Mouse (Mus musculus): ENCODE data around the gene Rpl12. TPM values are rescaled to one million over a fixed set of nuclear protein-coding genes. Genes with fewer than 3 reads are reported as not detected.
"Not testable (repeated sequence)": the region's sequence is repeated elsewhere in the genome, so short reads cannot be mapped to it uniquely, and the experiment has no call there.

The Rpl12 gene
- total RNA-seq, 2 experiments from 2014 or later, result 155 to 179 TPM

- DNase-seq (ENCODE audit: low spot score in 2 of 2), result no peak
These were observed 18.3 kb downstream of the Rpl12 start for GRCm38 (mm10) chr2:32979675-32980074.

GRCm38 (mm10) chr2:32981281-32981680, 19.9 kb downstream of the Rpl12 start:
- no peak for DNase-seq (ENCODE audit: low spot score in 2 of 2)

GRCm38 (mm10) chr2:32981725-32982271, 20.4 kb downstream of the Rpl12 start, which contains the start of gene Slc2a8:
Gene Slc2a8 (minus strand): TSS chr2:32982083.
- DNase-seq (ENCODE audit: low spot score in 2 of 2), result peak; percentile 80 to 87

GRCm38 (mm10) chr2:32982700-32983099, 21.3 kb downstream of the Rpl12 start:
- no peak for DNase-seq (ENCODE audit: low spot score in 2 of 2)

GRCm38 (mm10) chr2:32983617-32984016, 22.3 kb downstream of the Rpl12 start:
- DNase-seq (ENCODE audit: low spot score in 2 of 2), result no peak

GRCm38 (mm10) chr2:32985844-32986243, 24.5 kb downstream of the Rpl12 start:
- no peak for DNase-seq (ENCODE audit: low spot score in 2 of 2)

GRCm38 (mm10) chr2:32989376-32989775, 28.0 kb downstream of the Rpl12 start:
- no peak for DNase-seq (ENCODE audit: low spot score in 2 of 2)

- DNase-seq (ENCODE audit: low spot score in 2 of 2), result no peak
These were observed 28.9 kb downstream of the Rpl12 start for GRCm38 (mm10) chr2:32990167-32990832.

GRCm38 (mm10) chr2:32992130-32992529, 30.8 kb downstream of the Rpl12 start:
- DNase-seq (ENCODE audit: low spot score in 2 of 2), result no peak

- no peak for DNase-seq (ENCODE audit: low spot score in 2 of 2)
These were observed 35.7 kb downstream of the Rpl12 start for GRCm38 (mm10) chr2:32997081-32997480.

GRCm38 (mm10) chr2:32997792-32998191, 36.4 kb downstream of the Rpl12 start:
- DNase-seq (ENCODE audit: low spot score in 2 of 2), result no peak

GRCm38 (mm10) chr2:32999752-33000151, 38.4 kb downstream of the Rpl12 start:
- DNase-seq (ENCODE audit: low spot score in 2 of 2), result no peak

- DNase-seq (ENCODE audit: low spot score in 2 of 2), result no peak
These were observed 40.8 kb downstream of the Rpl12 start for GRCm38 (mm10) chr2:33002144-33002543.

GRCm38 (mm10) chr2:33005041-33005440, 43.7 kb downstream of the Rpl12 start:
- DNase-seq (ENCODE audit: low spot score in 2 of 2), result peak; percentile 42 to 56

GRCm38 (mm10) chr2:33009055-33009454, 47.7 kb downstream of the Rpl12 start:
- DNase-seq (ENCODE audit: low spot score in 2 of 2), result not testable (repeated sequence)

GRCm38 (mm10) chr2:33014877-33015276, 53.5 kb downstream of the Rpl12 start:
- DNase-seq (ENCODE audit: low spot score in 2 of 2), result peak in 1 of 2 experiments; percentile 41

Other genes starting within 250 kb of the Rpl12 start
- 10 to 100 TPM; 86.8 to 92.1 TPM for gene Cdk9, start 248.5 kb upstream of the Rpl12 start, total RNA-seq (2021)
- gene Sh2d3c, start 240.5 kb upstream of the Rpl12 start, total RNA-seq (2021), result 10 to 100 TPM; 34.7 to 40.3 TPM
- 1 to 10 TPM; 2.1 to 3.2 TPM for gene 6330409D20Rik, start 220.5 kb upstream of the Rpl12 start, total RNA-seq (2021)
- 10 to 100 TPM; 28.9 to 32.9 TPM for gene Tor2a, start 204.3 kb upstream of the Rpl12 start, total RNA-seq (2021)
- gene Ttc16, start 185.9 kb upstream of the Rpl12 start, total RNA-seq (2021), result under 1 TPM; 0.71 to 0.94 TPM
- 10 to 100 TPM in 1 of 2 experiments, 1 to 10 TPM in 1; 5.4 to 11.5 TPM for gene Ptrh1, start 185.8 kb upstream of the Rpl12 start, total RNA-seq (2021)
- under 1 TPM; 0.75 to 0.76 TPM for gene Cfap157, start 177.1 kb upstream of the Rpl12 start, total RNA-seq (2021)
- gene Stxbp1, start 114.3 kb upstream of the Rpl12 start, total RNA-seq (2021), result 100 to 1,000 TPM; 525 to 547 TPM
- gene Fam129b, start 85.4 kb upstream of the Rpl12 start, total RNA-seq (2021), result 10 to 100 TPM; 22.6 to 26.3 TPM
- gene Lrsam1, start 55 bp downstream of the Rpl12 start, total RNA-seq (2021), result 10 to 100 TPM; 36.5 to 40.4 TPM
- gene Slc2a8, start 20.5 kb downstream of the Rpl12 start, total RNA-seq (2021), result 10 to 100 TPM; 23.2 to 26.9 TPM
- 10 to 100 TPM; 75.2 to 91.7 TPM for gene Garnl3, start 170.1 kb downstream of the Rpl12 start, total RNA-seq (2021)

Measured in layer of hippocampus, postnatal 10 days (tissue).